Mouse (Mus musculus): ENCODE measurements around the gene Hdgfl3. TPM values are rescaled to one million over a fixed set of nuclear protein-coding genes. Genes with fewer than 3 reads are reported as not detected.

Hdgfl3 gene
- total RNA-seq, 4 experiments from 2014 or later = 77.1 to 89.2 (median 82.9) TPM

Other genes starting within 250 kb of the Hdgfl3 start
- 10 to 100 TPM; 52.0 to 72.2 (median 56.2) TPM for gene Homer2, start 226.9 kb downstream of the Hdgfl3 start, total RNA-seq (2022)
- gene Ramac, start 171.5 kb downstream of the Hdgfl3 start, total RNA-seq (2022) = 10 to 100 TPM; 78.2 to 89.6 (median 84.4) TPM
- 10 to 100 TPM; 24.6 to 32.7 (median 27.1) TPM for gene 3110040N11Rik, start 145.0 kb downstream of the Hdgfl3 start, total RNA-seq (2022)
- 100 to 1,000 TPM; 102 to 123 (median 113) TPM for gene Btbd1, start 105.0 kb downstream of the Hdgfl3 start, total RNA-seq (2022)
- not detected for gene Gm10160, start 78.7 kb downstream of the Hdgfl3 start, total RNA-seq (2022)
- gene Tm6sf1, start 75.5 kb downstream of the Hdgfl3 start, total RNA-seq (2022) = 10 to 100 TPM; 22.3 to 28.4 (median 27.6) TPM
- not detected for gene Bnc1, start 57.8 kb upstream of the Hdgfl3 start, total RNA-seq (2022)
- gene Sh3gl3, start 239.4 kb upstream of the Hdgfl3 start, total RNA-seq (2022) = 10 to 100 TPM; 50.3 to 59.5 (median 55.5) TPM